Mouse (Mus musculus): ENCODE measurements around the gene Runx2.

DNA sequence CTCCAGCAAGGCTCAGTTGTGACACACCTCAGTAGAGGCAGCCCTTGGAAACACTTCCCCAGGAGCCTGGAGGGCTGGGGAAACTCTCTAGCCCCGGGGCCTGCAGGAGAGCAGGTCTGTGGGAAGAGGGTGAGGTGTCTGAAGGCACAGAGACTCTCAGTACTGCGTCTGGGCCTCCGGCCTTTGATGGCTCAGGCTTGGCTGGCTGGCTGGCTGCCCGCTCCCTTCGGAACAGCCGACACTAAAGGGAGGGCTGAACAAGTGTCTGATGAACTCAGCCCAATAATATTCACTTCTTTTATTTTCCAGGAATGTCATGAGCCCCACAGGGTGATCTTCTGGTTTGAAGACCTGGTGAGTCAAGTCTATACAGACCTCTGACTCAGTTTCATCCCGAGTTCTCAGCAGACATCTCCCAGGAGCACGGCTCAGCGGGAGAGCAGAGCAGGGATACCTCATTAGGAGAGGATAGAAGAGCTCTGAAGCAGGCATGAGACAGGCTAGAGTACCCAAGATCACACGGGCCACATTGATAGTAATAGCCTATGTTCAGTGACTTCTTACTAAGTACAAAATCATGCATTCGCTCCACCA, 314.2 kb downstream of the Runx2 start:
- TF ChIP-seq CTCF (IDR thresholded peaks at IDR 0.05; ENCODE audit: control insufficient read depth, insufficient read depth, low read length), result no peak
- no peak for TF ChIP-seq POLR2A (IDR thresholded peaks at IDR 0.05; ENCODE audit: borderline replicate concordance, control insufficient read depth, low read depth, low read length)
